Mouse (Mus musculus) adrenal gland, adult 2 months (tissue): ENCODE results near the gene Dus2. TPM values are rescaled to one million over a fixed set of nuclear protein-coding genes. Genes with fewer than 3 reads are reported as not detected.
A peak's percentile ranks its signal among the peaks of the same experiment; 100 is the strongest.

Source experiments
- DNase-seq: peaks from one replicate; pipeline ENCODE4 v3.0.0; 2021
- microRNA-seq, 2 experiments: library from miRNA; unstranded; fragments of <30 nt; microRNA quantifications; one replicate each; pipeline ENCODE4 v1.2.0; 2021
- polyA plus RNA-seq: library from polyadenylated mRNA; depleted of rRNA; stranded (reverse); fragments of >200 nt; gene quantifications from 2 replicates; pipeline ENCODE4 v1.2.3, GENCODE M21; 2012; rRNA removed
- total RNA-seq, 2 experiments: library from RNA; stranded (reverse); gene quantifications; 2 replicates each; pipeline ENCODE4 v1.2.3; 2021

Gene Dus2
- total and polyA plus RNA-seq, 3 experiments = 5.5 to 19.6 (median 13.6) TPM

- peak; percentile 52 for DNase-seq
These were observed 85.5 kb downstream of the Dus2 start for GRCm38 (mm10) chr8:106076612-106077011.

DNA sequence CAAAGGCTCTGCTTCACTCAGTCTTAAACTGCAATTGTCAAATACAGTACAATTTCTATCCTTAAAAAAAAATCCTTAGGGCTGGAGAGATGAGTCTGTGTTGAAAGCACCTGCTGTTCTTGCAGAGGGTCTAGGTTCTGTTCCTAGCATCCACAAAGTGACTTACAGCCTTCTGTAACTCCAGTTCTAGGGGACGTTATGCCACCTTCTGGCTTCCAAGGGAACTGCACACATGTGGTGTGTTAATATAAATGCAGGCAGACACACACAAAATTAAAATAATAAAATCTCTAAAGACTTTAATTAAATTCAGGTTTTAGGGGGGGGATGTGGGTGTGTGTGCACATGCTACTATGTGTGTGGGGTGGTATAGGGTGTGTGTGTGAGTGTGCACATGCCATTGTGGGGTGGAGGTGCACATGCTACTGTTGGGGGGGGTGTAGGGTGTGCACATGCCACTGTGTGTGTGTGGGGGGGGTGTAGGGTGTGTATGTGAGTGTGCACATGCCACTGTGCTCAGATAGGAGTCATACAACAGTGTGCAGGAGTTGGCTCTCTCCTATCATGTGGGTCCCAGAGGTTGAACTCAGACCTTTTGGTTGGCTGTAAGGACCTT is 86.4 kb downstream of the Dus2 start:
- DNase-seq = no peak

- DNase-seq = no peak
These were observed 111.2 kb downstream of the Dus2 start for GRCm38 (mm10) chr8:106102321-106102720.

Small RNAs within 50 kb of the gene (microRNA-seq; reads per million reads assigned to microRNA genes)
- gene Mir7074 = 0 reads per million in 2 experiments

Other genes starting within 250 kb of the Dus2 start
- gene Gfod2, start 232.7 kb upstream of the Dus2 start, total RNA-seq = 10 to 100 TPM in 1 of 2 experiments, 1 to 10 TPM in 1; 7.8 to 14.2 TPM
- 8.1 and 9.6 TPM in 2 replicates for gene Gfod2, start 232.7 kb upstream of the Dus2 start, polyA plus RNA-seq
- gene Ranbp10, start 164.0 kb upstream of the Dus2 start, total RNA-seq = 10 to 100 TPM; 19.7 to 23.6 TPM
- gene Ranbp10, start 164.0 kb upstream of the Dus2 start, polyA plus RNA-seq = 22.2 and 27.3 TPM in 2 replicates
- gene Tsnaxip1, start 163.6 kb upstream of the Dus2 start, total RNA-seq = not detected
- not detected in 2 replicates for gene Tsnaxip1, start 163.6 kb upstream of the Dus2 start, polyA plus RNA-seq
- 1 to 10 TPM; 5.9 to 6.7 TPM for gene Cenpt, start 138.1 kb upstream of the Dus2 start, total RNA-seq
- gene Cenpt, start 138.1 kb upstream of the Dus2 start, polyA plus RNA-seq = 5.9 and 8.1 TPM in 2 replicates
- 10 to 100 TPM; 31.7 to 38.0 TPM for gene Thap11, start 136.2 kb upstream of the Dus2 start, total RNA-seq
- gene Thap11, start 136.2 kb upstream of the Dus2 start, polyA plus RNA-seq = 79.7 and 91.6 TPM in 2 replicates
- 10 to 100 TPM; 30.2 to 44.0 TPM for gene Nutf2, start 130.8 kb upstream of the Dus2 start, total RNA-seq
- gene Nutf2, start 130.8 kb upstream of the Dus2 start, polyA plus RNA-seq = 19.3 and 24.8 TPM in 2 replicates
- 10 to 100 TPM; 33.8 to 35.9 TPM for gene Edc4, start 110.5 kb upstream of the Dus2 start, total RNA-seq
- gene Edc4, start 110.5 kb upstream of the Dus2 start, polyA plus RNA-seq = 74.9 and 97.4 TPM in 2 replicates
- 1 to 10 TPM; 1.3 to 1.6 TPM for gene Nrn1l, start 97.8 kb upstream of the Dus2 start, total RNA-seq
- gene Nrn1l, start 97.8 kb upstream of the Dus2 start, polyA plus RNA-seq = 4.6 TPM in 2 replicates
- 10 to 100 TPM; 32.5 to 33.3 TPM for gene Pskh1, start 90.9 kb upstream of the Dus2 start, total RNA-seq
- 45.3 and 51.2 TPM in 2 replicates for gene Pskh1, start 90.9 kb upstream of the Dus2 start, polyA plus RNA-seq
- under 1 TPM; 0.73 to 0.84 TPM for gene Ctrl, start 57.5 kb upstream of the Dus2 start, total RNA-seq
- gene Ctrl, start 57.5 kb upstream of the Dus2 start, polyA plus RNA-seq = 1.1 and 2.0 TPM in 2 replicates
- gene Psmb10, start 52.9 kb upstream of the Dus2 start, total RNA-seq = 10 to 100 TPM; 77.0 to 79.0 TPM
- 156 and 174 TPM in 2 replicates for gene Psmb10, start 52.9 kb upstream of the Dus2 start, polyA plus RNA-seq
- 1 to 10 TPM; 1.3 to 2.9 TPM for gene Lcat, start 48.0 kb upstream of the Dus2 start, total RNA-seq
- 1.9 and 3.3 TPM in 2 replicates for gene Lcat, start 48.0 kb upstream of the Dus2 start, polyA plus RNA-seq
- 10 to 100 TPM; 40.2 to 60.5 TPM for gene Slc12a4, start 25.2 kb upstream of the Dus2 start, total RNA-seq
- 62.4 and 63.2 TPM in 2 replicates for gene Slc12a4, start 25.2 kb upstream of the Dus2 start, polyA plus RNA-seq
- not detected for gene Dpep3, start 11.9 kb upstream of the Dus2 start, total RNA-seq
- gene Dpep3, start 11.9 kb upstream of the Dus2 start, polyA plus RNA-seq = 0.21 TPM in 1 of 2 replicates, not detected in the other
- not detected for gene Dpep2nb, start 14.6 kb downstream of the Dus2 start, total RNA-seq
- gene Dpep2nb, start 14.6 kb downstream of the Dus2 start, polyA plus RNA-seq = not detected in 2 replicates
- 10 to 100 TPM; 16.1 to 17.3 TPM for gene Ddx28, start 20.5 kb downstream of the Dus2 start, total RNA-seq
- 12.5 and 13.2 TPM in 2 replicates for gene Ddx28, start 20.5 kb downstream of the Dus2 start, polyA plus RNA-seq
- gene Nfatc3, start 67.5 kb downstream of the Dus2 start, total RNA-seq = 10 to 100 TPM; 35.2 to 70.0 TPM
- gene Nfatc3, start 67.5 kb downstream of the Dus2 start, polyA plus RNA-seq = 14.9 and 20.6 TPM in 2 replicates
- gene Esrp2, start 145.6 kb downstream of the Dus2 start, total RNA-seq = 1 to 10 TPM; 1.7 to 3.7 TPM
- 2.0 and 5.5 TPM in 2 replicates for gene Esrp2, start 145.6 kb downstream of the Dus2 start, polyA plus RNA-seq
- 10 to 100 TPM; 21.9 to 38.8 TPM for gene Pla2g15, start 159.1 kb downstream of the Dus2 start, total RNA-seq
- 21.9 and 22.1 TPM in 2 replicates for gene Pla2g15, start 159.1 kb downstream of the Dus2 start, polyA plus RNA-seq
- 10 to 100 TPM; 27.2 to 34.0 TPM for gene Slc7a6, start 177.5 kb downstream of the Dus2 start, total RNA-seq
- 17.3 and 26.5 TPM in 2 replicates for gene Slc7a6, start 177.5 kb downstream of the Dus2 start, polyA plus RNA-seq
- 10 to 100 TPM; 24.2 to 25.1 TPM for gene Slc7a6os, start 219.6 kb downstream of the Dus2 start, total RNA-seq
- 14.1 and 14.7 TPM in 2 replicates for gene Slc7a6os, start 219.6 kb downstream of the Dus2 start, polyA plus RNA-seq
- 10 to 100 TPM; 23.0 to 28.1 TPM for gene Prmt7, start 219.6 kb downstream of the Dus2 start, total RNA-seq
- 14.1 and 19.8 TPM in 2 replicates for gene Prmt7, start 219.6 kb downstream of the Dus2 start, polyA plus RNA-seq